Mouse (Mus musculus): ENCODE measurements around the gene Slit3.

Gene Slit3

DNA sequence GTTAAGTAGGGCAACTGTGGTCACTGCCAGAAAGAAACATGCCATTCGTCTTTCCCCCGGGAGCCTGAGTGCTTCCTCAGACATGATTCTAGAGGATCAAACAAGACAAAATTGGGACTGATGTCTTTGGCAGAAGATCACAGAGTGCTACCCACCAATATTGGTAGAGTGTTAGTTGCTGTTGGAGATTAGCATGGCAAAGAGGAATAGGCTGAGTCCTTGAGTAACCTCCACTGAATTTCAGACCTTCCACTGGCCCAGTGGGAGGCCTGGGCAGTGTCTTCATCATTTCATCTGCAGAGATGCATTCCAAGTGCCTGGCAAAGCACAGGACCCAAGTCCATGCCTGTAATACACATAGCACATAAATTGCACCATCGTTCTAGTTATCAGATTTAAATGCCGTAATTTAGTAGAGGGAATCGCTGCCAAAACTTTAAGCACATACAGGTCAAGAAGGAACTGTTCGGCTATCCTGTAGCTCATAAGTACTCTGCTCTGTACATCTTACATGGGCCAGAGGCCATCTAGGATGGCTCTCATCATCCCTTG lies 77.6 kb downstream of the Slit3 start:
- no peak for DNase-seq (ENCODE audit: low spot score in 2 of 2)

DNA sequence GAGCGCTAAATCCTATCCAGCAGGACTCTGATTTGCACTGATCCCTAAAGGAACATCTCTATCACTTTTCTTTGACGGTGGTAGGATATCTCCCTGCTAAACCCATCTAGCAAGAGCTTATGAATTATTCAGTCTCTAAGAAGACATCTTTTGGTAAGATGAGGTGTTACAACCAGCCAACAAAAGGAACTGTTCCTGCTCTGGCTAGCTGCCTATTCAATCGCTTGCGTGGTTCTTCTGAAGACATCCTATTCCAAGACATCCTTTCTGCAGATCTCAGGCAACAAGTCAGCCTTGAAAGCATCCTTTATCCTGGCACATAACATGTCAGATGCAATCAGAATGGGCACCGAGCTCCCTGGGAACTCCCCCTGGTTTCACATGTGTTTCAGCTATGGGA lies 81.3 kb downstream of the Slit3 start:
- no peak for DNase-seq (ENCODE audit: low spot score in 2 of 2)

DNA sequence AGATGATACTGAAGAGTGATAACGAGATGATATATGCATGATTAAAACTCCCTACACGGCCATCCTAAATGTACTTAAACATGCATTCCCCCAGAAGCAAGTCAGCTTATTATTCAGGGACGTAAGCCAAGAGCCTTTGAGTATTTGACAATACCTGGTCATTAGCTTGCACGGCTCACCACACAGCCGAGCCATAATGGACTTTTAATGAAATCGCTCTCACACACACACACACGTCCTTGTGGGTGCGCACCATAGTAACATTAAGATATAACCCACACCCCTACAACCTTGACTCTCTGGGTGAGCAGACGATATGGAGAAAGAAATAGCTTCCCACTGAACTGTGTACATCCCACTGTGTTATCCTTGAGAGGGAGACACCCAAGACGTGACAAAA lies 82.6 kb downstream of the Slit3 start:
- no peak for DNase-seq (ENCODE audit: low spot score in 2 of 2)

DNA sequence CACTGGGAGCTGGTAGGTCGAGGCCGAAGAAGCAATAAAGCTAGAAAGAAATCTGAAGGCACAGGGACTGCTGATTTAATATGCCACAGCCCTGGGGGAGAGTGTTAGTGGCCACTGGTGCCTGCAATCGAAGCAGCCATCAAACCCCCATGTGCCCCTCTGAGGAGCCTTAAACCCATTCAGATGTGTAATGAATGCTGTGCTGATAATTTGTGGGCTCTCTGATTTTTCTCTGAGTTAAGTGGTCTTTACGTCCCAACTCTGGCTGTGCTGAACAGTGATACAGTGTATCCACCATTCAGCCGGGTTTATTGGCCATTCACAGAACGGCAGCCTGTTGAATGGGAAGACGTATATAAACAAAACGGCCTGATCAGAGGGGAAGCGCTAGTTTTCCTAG lies 83.1 kb downstream of the Slit3 start:
- no peak for DNase-seq (ENCODE audit: low spot score in 2 of 2)

DNA sequence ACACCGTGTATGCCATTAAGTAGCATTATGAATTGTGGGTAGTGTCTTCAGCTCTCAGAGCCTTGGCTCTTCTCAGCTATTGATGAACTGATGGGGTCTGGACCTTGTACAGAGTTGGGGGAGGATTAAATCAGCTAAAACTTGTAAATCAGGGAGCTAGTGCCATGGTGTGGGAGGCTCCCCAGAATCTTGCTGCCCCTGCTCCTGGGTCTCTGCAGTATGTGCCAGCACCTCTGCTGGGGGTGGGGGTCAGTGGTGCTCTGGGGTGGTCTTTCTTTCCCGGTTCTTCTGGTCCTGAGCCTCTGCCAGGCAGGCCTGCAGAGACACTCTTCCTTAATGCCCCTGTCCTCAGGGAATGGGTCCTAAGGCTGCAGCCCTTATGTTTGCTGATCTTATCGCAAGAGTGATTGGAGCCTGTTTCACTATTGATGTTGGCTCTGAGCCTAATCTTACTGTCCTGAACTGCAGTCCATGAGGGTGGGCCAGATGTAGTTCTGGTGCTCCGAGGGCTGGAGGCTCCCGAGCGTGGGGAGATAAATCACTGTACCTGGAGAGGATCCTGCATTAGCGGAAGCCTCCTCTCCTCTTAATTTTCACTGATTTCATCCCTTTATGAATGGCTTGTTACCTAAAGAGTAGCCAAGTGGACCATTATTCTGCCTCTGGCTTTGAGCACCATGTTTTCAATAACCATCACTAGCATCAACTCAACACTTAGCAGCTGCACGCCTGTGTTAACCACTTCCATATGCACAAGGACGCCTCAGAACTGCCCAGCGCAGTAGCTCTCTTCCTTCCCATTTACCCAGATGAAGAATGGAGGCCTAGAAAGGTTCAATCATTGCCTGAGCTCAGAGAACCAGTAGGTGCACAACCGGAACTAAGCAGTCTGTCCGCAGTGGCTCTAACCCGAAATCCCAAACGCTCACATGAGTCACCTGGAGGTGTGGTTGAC lies 90.0 kb downstream of the Slit3 start:
- DNase-seq (ENCODE audit: low spot score in 2 of 2): peak; percentile 9 to 15

DNA sequence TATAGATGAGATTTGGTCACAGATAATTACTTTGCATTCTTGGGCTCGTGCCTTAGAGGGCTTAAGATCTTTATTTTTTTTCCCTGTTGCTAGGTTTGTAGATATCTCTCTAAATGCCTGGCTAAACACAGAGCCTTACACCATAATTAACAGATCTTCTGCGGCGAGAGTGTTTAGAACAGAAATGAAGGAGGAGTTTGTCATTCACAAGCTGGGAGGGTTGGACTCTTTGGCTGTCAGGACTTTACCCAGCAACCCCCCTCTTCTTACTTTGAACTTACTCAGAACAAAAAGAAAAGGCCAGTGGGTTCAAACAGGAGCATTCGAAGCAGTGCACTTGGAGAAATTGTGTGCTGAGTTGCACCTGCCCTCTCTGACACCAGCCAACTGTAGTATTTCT lies 103.0 kb downstream of the Slit3 start:
- DNase-seq (ENCODE audit: low spot score in 2 of 2): no peak

DNA sequence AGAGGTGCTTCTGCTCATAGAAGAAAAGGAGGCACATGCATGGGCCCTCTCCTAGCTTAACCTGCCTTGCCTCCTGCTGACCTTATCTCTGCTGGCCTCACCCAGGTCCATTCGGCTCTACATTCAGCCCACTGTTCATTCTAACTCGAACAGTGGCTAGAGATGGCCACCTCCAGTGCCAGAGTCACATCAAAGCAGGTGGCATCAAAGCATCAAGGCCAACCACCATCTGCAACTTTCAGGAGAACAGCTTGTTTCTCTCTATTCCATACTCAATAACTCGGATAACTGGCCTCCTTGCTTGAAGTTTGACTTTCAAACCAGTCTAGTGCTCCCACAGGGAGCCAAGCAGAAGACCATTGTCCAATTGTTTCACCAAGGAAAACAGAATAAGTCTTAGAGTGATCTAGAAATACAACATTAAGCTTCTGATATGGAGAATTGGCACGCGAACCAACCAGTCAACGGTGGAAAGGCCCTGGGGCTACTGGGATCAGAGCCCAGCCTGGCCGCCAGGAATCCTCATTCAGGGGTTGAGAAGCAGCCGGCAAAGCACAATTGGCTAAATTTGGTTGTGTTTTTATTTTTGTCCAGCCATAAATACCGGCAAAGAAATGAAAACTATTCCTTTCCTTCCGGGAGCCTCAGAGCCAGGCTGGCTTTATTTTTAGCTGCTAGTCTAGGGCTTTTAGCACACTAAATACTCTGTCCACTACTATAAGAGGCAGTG lies 110.5 kb downstream of the Slit3 start:
- peak in 1 of 2 experiments; percentile 52 for DNase-seq (ENCODE audit: low spot score in 2 of 2)

DNA sequence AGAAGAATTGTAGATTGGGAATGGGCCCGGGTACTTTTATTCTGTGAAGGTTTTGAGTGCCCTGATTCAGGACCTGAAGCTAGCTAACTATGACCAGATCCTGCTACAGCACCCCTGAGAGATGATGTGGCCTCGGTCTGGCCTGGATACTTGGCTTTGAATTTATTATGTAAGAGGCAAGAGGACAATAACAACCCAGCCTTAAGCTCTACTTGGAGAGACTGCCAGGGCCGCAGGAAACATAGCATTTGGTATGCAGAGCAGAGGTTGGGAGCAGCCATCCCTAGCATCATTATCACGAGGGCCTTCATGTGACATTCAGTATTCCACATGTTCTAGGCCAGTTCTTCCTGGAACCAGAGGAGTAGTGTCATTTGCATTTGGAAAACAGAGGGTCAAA lies 111.3 kb downstream of the Slit3 start:
- peak in 1 of 2 experiments; percentile 56 for DNase-seq (ENCODE audit: low spot score in 2 of 2)

DNA sequence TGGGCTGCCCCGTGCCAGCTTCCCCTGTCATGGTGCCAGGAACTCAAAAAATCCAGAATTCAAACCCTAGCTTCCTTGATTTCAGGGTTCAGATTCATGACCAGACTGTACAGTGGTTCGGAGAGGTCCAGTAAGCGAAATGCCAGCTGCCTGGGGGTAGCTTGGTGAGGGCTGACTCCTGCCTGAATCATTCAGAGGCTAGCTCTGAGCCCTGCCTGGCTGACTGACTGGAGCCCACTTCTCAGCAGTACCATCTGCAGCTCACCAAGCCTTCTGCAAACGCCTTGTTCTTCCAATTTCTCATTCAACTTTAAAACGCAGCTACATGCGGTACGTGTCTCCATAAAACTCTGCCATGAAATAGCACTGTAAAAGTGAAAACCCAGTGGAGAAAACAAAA lies 120.4 kb downstream of the Slit3 start:
- DNase-seq (ENCODE audit: low spot score in 2 of 2): no peak

DNA sequence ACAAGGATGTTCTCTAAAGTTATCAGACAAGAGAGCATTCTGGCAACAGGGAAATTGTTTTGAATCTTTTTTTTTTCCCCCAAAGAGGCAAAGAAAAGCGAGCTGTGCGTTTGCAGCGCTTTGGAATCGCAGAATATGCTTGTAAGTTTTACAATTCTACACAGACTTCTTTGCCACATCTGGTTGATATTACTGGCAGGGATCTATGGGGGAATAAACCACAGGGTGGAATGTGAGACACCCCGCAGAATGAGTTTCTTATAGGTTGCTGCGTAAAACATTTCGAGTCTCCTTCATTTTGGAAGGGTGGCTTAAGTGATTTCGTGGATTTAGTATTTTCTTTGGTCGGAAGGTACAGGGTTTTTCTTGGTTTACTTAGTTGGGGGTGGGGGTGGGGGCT lies 122.6 kb downstream of the Slit3 start:
- no peak for DNase-seq (ENCODE audit: low spot score in 2 of 2)

DNA sequence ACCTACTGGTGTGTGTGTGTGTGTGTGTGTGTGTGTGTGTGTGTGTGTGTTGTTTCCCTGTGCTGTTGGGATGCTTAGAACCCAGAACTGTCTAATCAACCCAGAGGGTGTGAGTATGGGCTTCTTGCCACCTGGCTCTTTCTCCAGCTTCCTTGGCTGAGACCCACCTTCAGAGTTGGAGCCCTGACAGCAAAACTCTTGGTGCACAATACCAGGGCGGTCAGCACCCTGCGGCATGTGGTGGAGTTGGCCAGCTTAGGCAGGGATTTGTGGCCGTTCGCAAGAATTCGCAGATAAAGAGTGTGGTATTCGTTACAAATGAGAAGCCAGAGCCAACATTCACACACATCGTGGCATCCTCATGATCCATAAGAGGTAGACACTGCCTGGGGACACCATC lies 123.5 kb downstream of the Slit3 start:
- DNase-seq (ENCODE audit: low spot score in 2 of 2): peak in 1 of 2 experiments; percentile 11

DNA sequence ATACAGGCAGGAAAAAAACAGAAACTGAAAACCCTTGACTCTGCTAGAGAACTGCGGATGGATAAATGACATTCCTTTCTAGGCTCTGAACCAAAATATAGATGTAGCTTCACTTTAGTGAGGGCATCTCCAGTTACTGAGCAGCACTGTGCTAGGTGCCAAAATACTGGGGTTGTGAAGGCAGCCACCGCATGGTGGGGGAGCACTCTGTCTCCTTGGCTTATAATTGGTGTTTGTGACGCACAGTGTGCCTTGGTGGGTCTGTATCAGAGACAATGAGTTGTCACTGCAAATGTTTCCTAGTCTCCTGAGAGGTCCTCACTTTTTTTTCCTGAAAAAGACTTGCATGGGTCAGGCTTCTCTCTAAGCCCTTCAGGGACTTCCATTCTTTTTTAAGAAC lies 125.6 kb downstream of the Slit3 start:
- DNase-seq (ENCODE audit: low spot score in 2 of 2): no peak

DNA sequence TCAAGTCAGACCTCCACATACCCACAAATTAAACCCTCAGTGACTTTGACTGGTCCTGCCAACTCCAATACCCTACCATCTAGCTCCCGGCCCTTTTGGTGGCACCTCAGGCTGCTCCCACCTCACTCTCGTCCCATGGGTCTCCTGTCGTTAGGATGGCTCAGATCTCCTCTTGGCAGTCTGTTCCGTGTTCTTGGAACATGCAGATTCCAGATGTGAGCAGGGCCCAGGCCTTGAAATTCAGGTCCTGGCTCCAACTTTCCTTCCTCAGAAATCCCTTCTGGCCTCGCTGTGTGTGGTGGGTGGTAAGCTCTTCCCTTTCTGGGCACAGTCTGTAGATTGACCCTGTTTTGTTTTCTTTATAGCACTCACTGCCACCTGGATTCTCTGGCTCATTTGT lies 127.1 kb downstream of the Slit3 start:
- DNase-seq (ENCODE audit: low spot score in 2 of 2): no peak

DNA sequence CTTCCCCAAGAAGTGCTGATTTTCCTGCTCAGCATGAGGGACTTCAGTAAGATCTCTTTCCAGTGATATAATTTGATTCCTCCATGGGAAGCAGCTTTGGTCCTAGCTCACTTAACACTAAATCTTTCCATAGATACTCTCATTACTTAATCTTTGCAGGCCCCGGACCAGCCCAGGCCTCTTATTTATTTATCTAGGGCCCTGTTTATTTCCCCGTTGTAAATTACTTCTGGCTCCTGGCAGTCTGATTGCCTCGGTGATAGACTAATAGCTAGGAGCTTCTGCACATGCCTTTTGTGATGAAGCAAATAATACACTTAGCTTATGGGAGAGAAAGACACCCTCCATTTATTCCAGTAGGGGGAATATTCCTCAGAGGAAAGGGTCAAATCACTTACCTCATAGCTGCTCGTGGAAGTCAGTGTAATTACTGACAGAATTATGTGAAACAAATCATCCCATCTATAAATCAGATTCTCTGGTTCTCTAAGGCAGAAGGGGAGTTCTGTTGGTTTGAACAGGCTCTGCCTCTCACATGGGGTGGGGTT lies 129.9 kb downstream of the Slit3 start:
- no peak for DNase-seq (ENCODE audit: low spot score in 2 of 2)

DNA sequence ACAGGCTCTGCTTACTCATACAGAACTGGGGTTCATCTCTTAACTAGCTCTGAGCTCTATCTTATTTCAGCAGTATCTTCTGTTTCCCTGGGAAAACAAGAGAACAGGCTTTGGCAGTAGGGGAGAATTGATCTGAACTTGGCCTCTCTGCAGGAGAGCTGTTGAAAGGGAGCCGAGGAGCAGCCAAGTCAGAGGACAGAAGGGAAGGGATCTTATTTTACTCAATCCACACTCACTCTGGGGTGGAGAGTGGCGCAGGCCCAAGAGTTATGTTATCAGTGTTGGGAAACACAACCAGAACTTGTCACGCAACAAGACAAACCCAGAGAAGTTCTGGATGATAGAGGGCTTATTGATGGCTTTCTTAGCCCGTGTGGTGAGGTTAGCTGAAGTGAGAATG lies 130.9 kb downstream of the Slit3 start:
- peak; percentile 47 to 79 for DNase-seq (ENCODE audit: low spot score in 2 of 2)

DNA sequence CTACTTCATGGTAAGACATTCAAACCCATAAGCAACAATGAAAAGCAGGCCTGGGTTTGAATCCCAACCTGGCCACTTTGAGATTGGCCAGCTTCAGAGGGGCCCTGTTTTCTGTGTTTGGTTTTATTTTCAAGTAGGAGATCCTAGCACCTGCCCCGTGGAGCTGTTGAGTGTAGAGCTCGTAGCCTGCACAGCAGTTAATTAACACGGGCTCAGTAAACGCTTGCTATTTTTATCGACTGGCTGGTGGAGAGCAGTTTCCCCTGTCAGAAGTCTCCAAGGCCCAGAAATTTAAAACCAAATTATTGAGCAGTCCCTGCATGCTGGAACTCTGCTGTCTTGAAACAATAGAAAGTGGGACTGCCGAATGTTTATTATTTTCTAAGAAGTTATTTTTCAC lies 136.3 kb downstream of the Slit3 start:
- DNase-seq (ENCODE audit: low spot score in 2 of 2): no peak

DNA sequence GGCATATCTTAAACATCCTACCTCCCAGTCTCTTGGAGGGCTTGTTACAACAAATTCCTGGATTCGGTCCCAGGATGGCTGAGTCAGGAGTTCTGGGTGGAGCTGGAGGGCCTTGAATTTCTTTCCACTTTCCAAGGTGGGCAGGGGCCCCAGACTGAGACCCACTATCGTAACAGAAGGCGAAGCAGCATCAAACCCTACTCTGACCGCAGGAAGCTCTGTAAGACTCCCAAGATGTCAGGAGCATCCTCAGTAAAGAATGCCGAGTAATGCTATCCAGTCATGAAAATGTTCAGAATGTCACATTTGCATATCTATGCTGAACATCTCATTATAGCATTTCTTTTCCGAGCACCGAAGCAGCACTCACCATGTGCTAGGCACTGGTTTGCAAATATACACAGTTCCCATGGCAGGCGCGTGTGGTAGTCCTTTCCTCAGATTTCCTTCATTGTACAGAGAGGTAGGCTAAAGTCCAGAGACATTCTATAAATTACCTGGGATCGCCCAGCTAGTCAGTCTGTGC lies 140.6 kb downstream of the Slit3 start:
- DNase-seq (ENCODE audit: low spot score in 2 of 2): no peak

DNA sequence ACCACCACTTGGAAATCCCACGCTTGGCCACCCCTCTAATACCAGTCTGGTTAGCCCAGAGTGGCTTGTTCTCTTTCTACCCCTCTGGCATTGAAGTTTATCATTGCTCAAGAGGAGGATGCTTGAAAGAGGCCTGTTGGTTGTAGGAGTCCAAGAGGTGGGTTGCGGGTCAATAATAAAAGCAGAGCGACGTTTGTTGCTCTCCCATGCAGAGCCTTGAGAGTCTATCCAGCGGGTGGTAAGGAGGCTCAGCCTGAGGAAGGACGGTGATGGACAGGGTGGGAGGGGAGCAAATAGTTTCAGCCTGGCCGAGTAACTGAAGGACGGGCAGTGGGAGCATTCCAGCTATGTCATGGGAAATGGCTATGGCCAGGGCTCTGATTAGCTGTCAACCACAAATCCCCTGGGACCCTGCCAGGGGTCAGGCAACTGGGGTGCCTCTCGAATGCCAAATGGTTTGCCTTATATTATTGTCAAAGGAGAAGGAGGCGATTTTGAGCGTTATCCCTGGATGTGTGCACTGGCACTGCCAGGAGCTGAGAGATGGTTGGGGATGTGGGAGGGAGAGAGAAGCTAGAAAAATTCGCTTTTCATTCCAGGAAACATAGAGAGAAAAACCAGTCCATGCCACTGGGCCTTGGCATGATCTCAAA lies 141.4 kb downstream of the Slit3 start:
- DNase-seq (ENCODE audit: low spot score in 2 of 2): peak in 1 of 2 experiments; percentile 31

DNA sequence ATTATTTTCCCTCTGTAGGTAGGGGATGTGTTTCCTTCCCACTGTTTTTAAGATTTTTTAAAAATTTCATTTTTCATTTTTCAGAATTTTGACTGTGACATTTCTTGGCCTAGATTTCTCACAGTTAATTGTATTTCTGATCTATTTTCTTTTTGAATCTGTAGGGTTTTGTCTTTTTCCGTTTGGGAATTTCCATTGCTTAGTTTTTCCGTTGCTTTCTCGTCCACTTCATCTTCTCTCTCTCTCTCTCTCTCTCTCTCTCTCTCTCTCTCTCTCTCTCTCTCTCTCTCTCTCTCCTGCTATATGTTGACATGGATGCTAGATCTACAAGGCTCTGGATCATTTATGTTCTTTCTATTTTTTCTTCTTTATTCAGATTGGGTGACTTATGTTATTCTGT lies 143.7 kb downstream of the Slit3 start:
- DNase-seq (ENCODE audit: low spot score in 2 of 2): no peak

DNA sequence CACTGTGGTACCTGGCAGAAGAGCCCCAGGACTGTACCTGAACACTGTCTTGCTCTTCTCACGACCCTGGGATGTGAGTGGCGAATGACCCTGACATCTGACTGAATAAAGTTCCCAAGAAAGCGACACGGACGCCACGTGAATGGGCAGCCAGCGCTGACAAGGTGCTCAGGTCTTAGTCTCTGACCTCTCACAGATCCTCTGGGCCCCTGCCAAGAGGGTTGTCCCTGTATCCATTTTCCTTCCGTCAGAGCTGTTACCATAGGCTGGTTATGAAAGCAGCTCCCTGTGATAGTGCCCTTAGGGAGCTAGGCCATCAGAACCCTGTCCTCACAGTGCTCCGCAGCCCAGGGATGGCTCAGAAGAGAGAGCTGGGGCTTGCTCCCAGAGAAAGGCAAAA lies 149.4 kb downstream of the Slit3 start:
- DNase-seq (ENCODE audit: low spot score in 2 of 2): no peak

DNA sequence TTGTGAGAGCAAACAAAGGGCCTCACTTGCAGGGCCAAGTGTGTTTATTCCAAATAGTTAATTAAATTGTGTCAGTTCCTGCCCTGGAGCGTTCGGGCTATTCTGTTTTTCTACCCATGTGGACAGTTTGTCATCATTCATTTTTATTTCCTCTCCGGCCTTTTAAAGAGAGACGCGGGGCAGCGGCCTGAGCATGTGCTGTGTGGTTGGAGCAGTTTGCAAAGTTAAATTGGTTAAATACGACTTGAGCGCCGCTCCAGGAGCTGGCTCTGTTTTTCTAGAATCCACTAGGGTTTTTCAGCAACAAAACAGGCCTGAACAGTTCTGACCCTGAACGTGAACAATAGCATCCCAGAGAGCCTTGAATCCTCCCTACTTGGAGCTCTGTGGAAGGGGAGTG lies 152.4 kb downstream of the Slit3 start:
- no peak for DNase-seq (ENCODE audit: low spot score in 2 of 2)

DNA sequence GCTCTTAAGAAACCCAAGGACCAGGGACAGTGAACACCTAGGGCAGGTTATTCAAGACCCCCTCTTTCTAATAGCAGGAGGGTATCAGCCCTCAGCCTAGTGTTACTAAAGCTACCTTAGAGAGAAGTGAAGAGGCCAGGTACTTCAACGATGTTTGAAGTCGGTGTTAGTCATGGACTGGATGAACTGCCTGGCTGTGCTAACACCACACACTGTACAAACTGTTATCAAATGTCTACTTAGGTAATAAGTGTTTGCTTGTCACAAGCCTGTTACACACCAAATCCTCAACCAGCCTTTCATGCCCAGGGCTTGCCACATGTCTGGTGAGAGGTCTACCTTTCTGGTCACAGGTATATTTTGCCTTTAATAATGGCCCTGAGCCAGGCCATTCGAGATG lies 153.0 kb downstream of the Slit3 start:
- no peak for DNase-seq (ENCODE audit: low spot score in 2 of 2)

Measured in urinary bladder, postnatal 36 days (tissue).